Mouse (Mus musculus) liver, embryonic 14 days (tissue): ENCODE results near the gene Zfp90. TPM values are rescaled to one million over a fixed set of nuclear protein-coding genes. Genes with fewer than 3 reads are reported as not detected.

Experiments
- polyA plus RNA-seq: library from polyadenylated mRNA; depleted of rRNA; stranded (reverse); fragments of >200 nt; gene quantifications from 2 replicates; pipeline ENCODE4 v1.2.3, GENCODE M21; 2012; rRNA removed

The Zfp90 gene
- 1.7 and 2.0 TPM in 2 replicates for polyA plus RNA-seq

DNA sequence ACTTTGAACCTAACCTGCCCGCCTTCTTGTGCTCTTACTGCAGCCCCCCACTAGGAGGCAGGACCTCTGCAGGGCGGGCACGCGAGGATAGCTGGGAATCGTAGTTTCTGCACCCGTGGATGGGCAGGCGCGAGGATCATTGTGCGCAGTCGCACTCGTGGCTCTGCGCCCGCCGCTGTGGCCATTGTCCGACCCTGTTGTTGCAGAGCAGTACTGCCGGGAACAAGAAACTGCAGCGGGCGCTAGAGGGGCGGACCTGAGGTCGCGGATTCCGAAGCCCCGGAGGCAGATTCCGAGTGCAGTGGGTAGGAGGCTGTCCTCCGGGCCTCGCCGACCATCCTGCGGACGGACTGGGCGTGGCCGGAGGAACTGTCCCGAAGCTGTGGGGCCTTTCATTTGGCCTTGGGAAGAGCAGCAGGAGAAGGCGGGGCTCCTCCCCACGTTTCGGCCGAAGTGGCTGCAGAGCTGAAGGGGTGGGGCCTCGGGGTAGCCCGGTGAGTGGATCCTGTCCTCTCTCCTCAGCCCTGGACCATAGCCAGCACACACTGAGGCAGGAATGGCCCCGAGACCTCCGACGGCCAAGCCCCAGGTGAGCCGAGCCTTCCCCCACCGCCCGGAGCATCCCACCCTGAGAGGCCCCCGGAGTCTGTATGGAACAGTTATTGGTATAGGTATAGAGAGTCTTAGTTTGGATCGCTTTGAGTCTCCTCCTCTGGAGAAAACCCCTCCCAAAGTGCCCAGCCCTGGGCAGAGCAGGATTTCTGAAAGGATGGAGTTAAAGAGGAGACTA is at the start of gene Zfp90:
TSS of gene Zfp90 (plus strand) at position 146 of the 790 bp plus-strand sequence.

Other genes starting within 250 kb of the Zfp90 start
- gene Slc7a6, start 246.5 kb upstream of the Zfp90 start, polyA plus RNA-seq = 3.3 and 3.9 TPM in 2 replicates
- 12.2 and 14.6 TPM in 2 replicates for gene Slc7a6os, start 204.4 kb upstream of the Zfp90 start, polyA plus RNA-seq
- 10.4 and 11.7 TPM in 2 replicates for gene Prmt7, start 204.4 kb upstream of the Zfp90 start, polyA plus RNA-seq
- 0.20 and 0.22 TPM in 2 replicates for gene Smpd3, start 77.3 kb upstream of the Zfp90 start, polyA plus RNA-seq
- not detected in 2 replicates for gene 6030452D12Rik, start 85.2 kb downstream of the Zfp90 start, polyA plus RNA-seq
- 1.3 TPM in 2 replicates for gene Cdh3, start 95.6 kb downstream of the Zfp90 start, polyA plus RNA-seq
- 43.6 and 54.2 TPM in 2 replicates for gene Gm10073, start 158.1 kb downstream of the Zfp90 start, polyA plus RNA-seq
- gene Cdh1, start 188.0 kb downstream of the Zfp90 start, polyA plus RNA-seq = 9.9 and 11.5 TPM in 2 replicates